Mouse (Mus musculus): ENCODE measurements around the gene Sh2d3c. TPM values are rescaled to one million over a fixed set of nuclear protein-coding genes. Genes with fewer than 3 reads are reported as not detected.

The Sh2d3c gene
- polyA plus RNA-seq (2015; fragmentation: Nextera tagmentation; extraction: Ambion mirVana): 58.5 and 58.6 TPM in 2 replicates

- 37% methylated on average over 8 of the region's 8 CpGs for WGBS
- Histone ChIP-seq H3K4me2 (ENCODE audit: low read length) (no peak within 1 kb of the TSS), H3K9ac (ENCODE audit: low read depth, low read length) (no peak within 1 kb of the TSS)
These were observed at the start of gene Sh2d3c for GRCm38 (mm10) chr2:32720681-32721229. Gene Sh2d3c, plus strand, starts transcription at chr2:32721055.

GRCm38 (mm10) chr2:32671147-32671546 is 49.7 kb upstream of the Sh2d3c start:
- H3K9me3 ChIP-seq (ENCODE audit: control insufficient read depth, low read length): no peaks in the 10 kb centered on the region

More at GRCm38 (mm10) chr2:32720681-32721229, at the start of gene Sh2d3c:
- H3K36me3 ChIP-seq (ENCODE audit: control insufficient read depth, insufficient read depth, low read length): no peaks in the 10 kb centered on the region
- H3K4me1 ChIP-seq (ENCODE audit: control insufficient read depth, insufficient read depth, low read depth, low read length): no peaks in the 10 kb centered on the region
- H3K27ac ChIP-seq (ENCODE audit: low read depth, low read length): no peak within 1 kb of the TSS
- no peaks in the 10 kb centered on the region for H3K9me3 ChIP-seq (ENCODE audit: control insufficient read depth, low read length)
- no peak within 1 kb of the TSS for H3K4me3 ChIP-seq (ENCODE audit: low read length)
- no peak for ATAC-seq
- no peaks in the 10 kb centered on the region for H3K27me3 ChIP-seq (replicated peaks; ENCODE audit: control insufficient read depth, insufficient read depth, low read length)

GRCm38 (mm10) chr2:32671907-32672595 is 48.8 kb upstream of the Sh2d3c start:
- Histone ChIP-seq H3K36me3 (ENCODE audit: control insufficient read depth, insufficient read depth, low read length) (no peaks in the 10 kb centered on the region), H3K9ac (ENCODE audit: low read depth, low read length) (no peak overlapping the region), H3K9me3 (ENCODE audit: control insufficient read depth, low read length) (no peaks in the 10 kb centered on the region), H3K27me3 (replicated peaks; ENCODE audit: control insufficient read depth, insufficient read depth, low read length) (no peaks in the 10 kb centered on the region), H3K4me3 (ENCODE audit: low read length) (no peak overlapping the region), H3K4me1 (ENCODE audit: control insufficient read depth, insufficient read depth, low read depth, low read length) (no peaks in the 10 kb centered on the region), H3K27ac (ENCODE audit: low read depth, low read length) (no peak overlapping the region), H3K4me2 (ENCODE audit: low read length) (no peak overlapping the region)
- no peak for ATAC-seq
- 65% methylated on average over 9 of the region's 9 CpGs for WGBS

More at GRCm38 (mm10) chr2:32671147-32671546, 49.7 kb upstream of the Sh2d3c start:
- no peaks in the 10 kb centered on the region for H3K36me3 ChIP-seq (ENCODE audit: control insufficient read depth, insufficient read depth, low read length)
- no peak overlapping the region for H3K4me2 ChIP-seq (ENCODE audit: low read length)
- WGBS: 89% methylated on average over 9 of the region's 9 CpGs
- H3K4me3 ChIP-seq (ENCODE audit: low read length): no peak overlapping the region
- no peaks in the 10 kb centered on the region for H3K27me3 ChIP-seq (replicated peaks; ENCODE audit: control insufficient read depth, insufficient read depth, low read length)
- ATAC-seq: no peak
- no peaks in the 10 kb centered on the region for H3K4me1 ChIP-seq (ENCODE audit: control insufficient read depth, insufficient read depth, low read depth, low read length)
- no peak overlapping the region for H3K27ac ChIP-seq (ENCODE audit: low read depth, low read length)
- no peak overlapping the region for H3K9ac ChIP-seq (ENCODE audit: low read depth, low read length)

- no peak for ATAC-seq
- H3K9me3 ChIP-seq (ENCODE audit: control insufficient read depth, low read length): no peaks in the 10 kb centered on the region
- H3K4me1 ChIP-seq (ENCODE audit: control insufficient read depth, insufficient read depth, low read depth, low read length): no peaks in the 10 kb centered on the region
- H3K27me3 ChIP-seq (replicated peaks; ENCODE audit: control insufficient read depth, insufficient read depth, low read length): no peaks in the 10 kb centered on the region
- WGBS: 88% methylated on average over 16 of the region's 16 CpGs
- H3K9ac ChIP-seq (ENCODE audit: low read depth, low read length): no peak overlapping the region
- no peak overlapping the region for H3K4me2 ChIP-seq (ENCODE audit: low read length)
- H3K36me3 ChIP-seq (ENCODE audit: control insufficient read depth, insufficient read depth, low read length): no peaks in the 10 kb centered on the region
- H3K27ac ChIP-seq (ENCODE audit: low read depth, low read length): no peak overlapping the region
- no peak overlapping the region for H3K4me3 ChIP-seq (ENCODE audit: low read length)
These were observed 47.5 kb upstream of the Sh2d3c start for GRCm38 (mm10) chr2:32673176-32673917.

- H3K27ac ChIP-seq (ENCODE audit: low read depth, low read length): no peak overlapping the region
- H3K9me3 ChIP-seq (ENCODE audit: control insufficient read depth, low read length): no peaks in the 10 kb centered on the region
- H3K4me2 ChIP-seq (ENCODE audit: low read length): no peak overlapping the region
- H3K9ac ChIP-seq (ENCODE audit: low read depth, low read length): no peak overlapping the region
- no peaks in the 10 kb centered on the region for H3K27me3 ChIP-seq (replicated peaks; ENCODE audit: control insufficient read depth, insufficient read depth, low read length)
- H3K4me3 ChIP-seq (ENCODE audit: low read length): no peak overlapping the region
- H3K36me3 ChIP-seq (ENCODE audit: control insufficient read depth, insufficient read depth, low read length): no peaks in the 10 kb centered on the region
- peaks cover 4% of the 10 kb centered on the region for H3K4me1 ChIP-seq (ENCODE audit: control insufficient read depth, insufficient read depth, low read depth, low read length)
- ATAC-seq: no peak
- WGBS: 88% methylated on average over 3 of the region's 3 CpGs
These were observed 44.0 kb upstream of the Sh2d3c start for GRCm38 (mm10) chr2:32676821-32677220.

- 95% methylated on average over 7 of the region's 7 CpGs for WGBS
- no peaks in the 10 kb centered on the region for H3K27me3 ChIP-seq (replicated peaks; ENCODE audit: control insufficient read depth, insufficient read depth, low read length)
These were observed 43.2 kb upstream of the Sh2d3c start for GRCm38 (mm10) chr2:32677683-32678082.

GRCm38 (mm10) chr2:32680051-32680451 is 40.8 kb upstream of the Sh2d3c start:
- H3K27me3 ChIP-seq (replicated peaks; ENCODE audit: control insufficient read depth, insufficient read depth, low read length): no peaks in the 10 kb centered on the region
- H3K4me2 ChIP-seq (ENCODE audit: low read length): no peak overlapping the region
- H3K36me3 ChIP-seq (ENCODE audit: control insufficient read depth, insufficient read depth, low read length): peaks cover 11% of the 10 kb centered on the region; the same call in 1 of the 2 replicates
- peak; percentile 35; the same call in 1 of the 2 replicates for ATAC-seq
- H3K4me3 ChIP-seq (ENCODE audit: low read length): no peak overlapping the region
- H3K9ac ChIP-seq (ENCODE audit: low read depth, low read length): peak overlapping the region; percentile 39; the same call in 1 of the 2 replicates
- peaks cover 4% of the 10 kb centered on the region for H3K4me1 ChIP-seq (ENCODE audit: control insufficient read depth, insufficient read depth, low read depth, low read length)
- WGBS: 36% methylated on average over 7 of the region's 7 CpGs
- no peaks in the 10 kb centered on the region for H3K9me3 ChIP-seq (ENCODE audit: control insufficient read depth, low read length)
- H3K27ac ChIP-seq (ENCODE audit: low read depth, low read length): no peak overlapping the region; the same call in 1 of the 2 replicates

More at GRCm38 (mm10) chr2:32677683-32678082, 43.2 kb upstream of the Sh2d3c start:
- Histone ChIP-seq H3K4me1 (ENCODE audit: control insufficient read depth, insufficient read depth, low read depth, low read length) (peaks cover 4% of the 10 kb centered on the region), H3K9me3 (ENCODE audit: control insufficient read depth, low read length) (no peaks in the 10 kb centered on the region), H3K36me3 (ENCODE audit: control insufficient read depth, insufficient read depth, low read length) (peaks cover 4% of the 10 kb centered on the region; the same call in 1 of the 2 replicates), H3K4me2 (ENCODE audit: low read length) (no peak overlapping the region), H3K4me3 (ENCODE audit: low read length) (no peak overlapping the region), H3K27ac (ENCODE audit: low read depth, low read length) (no peak overlapping the region), H3K9ac (ENCODE audit: low read depth, low read length) (no peak overlapping the region)
- no peak for ATAC-seq

- Histone ChIP-seq H3K9me3 (ENCODE audit: control insufficient read depth, low read length) (no peaks in the 10 kb centered on the region), H3K27ac (ENCODE audit: low read depth, low read length) (no peak overlapping the region), H3K4me2 (ENCODE audit: low read length) (no peak overlapping the region), H3K4me3 (ENCODE audit: low read length) (no peak overlapping the region), H3K27me3 (replicated peaks; ENCODE audit: control insufficient read depth, insufficient read depth, low read length) (no peaks in the 10 kb centered on the region), H3K4me1 (ENCODE audit: control insufficient read depth, insufficient read depth, low read depth, low read length) (peaks cover 4% of the 10 kb centered on the region), H3K9ac (ENCODE audit: low read depth, low read length) (no peak overlapping the region), H3K36me3 (ENCODE audit: control insufficient read depth, insufficient read depth, low read length) (peaks cover 20% of the 10 kb centered on the region; the same call in 1 of the 2 replicates)
- WGBS: 77% methylated on average over 19 of the region's 19 CpGs
- no peak; the same call in 1 of the 2 replicates for ATAC-seq
These were observed 39.7 kb upstream of the Sh2d3c start for GRCm38 (mm10) chr2:32680961-32681650.
